Mouse (Mus musculus) embryonic facial prominence, embryonic 13.5 days (tissue): Measurements from ENCODE around the gene Cyp2d26. TPM values are rescaled to one million over a fixed set of nuclear protein-coding genes. Genes with fewer than 3 reads are reported as not detected.

ENCODE experiments used
- ATAC-seq: fragments of 200-750 bp; cut with Nextera tagmentation; 2 replicates; pipeline ENCODE4 v1.8.0; 2017; ENCODE audit warnings: low read depth; ENCODE audit not compliant: insufficient number of reproducible peaks, insufficient read depth, low FRiP score, low TSS enrichment
- H3K27ac ChIP-seq: fragments of 300-500 bp; sonication (generic); 2 replicates; pipeline ENCODE4 v1.5.1; 2015; ENCODE audit warnings: moderate library complexity, mild to moderate bottlenecking, inconsistent platforms
- H3K27me3 ChIP-seq: fragments of 300-500 bp; sonication (generic); 2 replicates; pipeline ENCODE4 v1.6.1; 2015; ENCODE audit warnings: mild to moderate bottlenecking, inconsistent platforms
- H3K36me3 ChIP-seq: fragments of 300-500 bp; sonication (generic); 2 replicates; pipeline ENCODE4 v1.6.1; 2015; ENCODE audit warnings: mild to moderate bottlenecking, inconsistent platforms
- H3K4me1 ChIP-seq: fragments of 300-500 bp; sonication (generic); 2 replicates; pipeline ENCODE4 v1.6.1; 2015; ENCODE audit warnings: inconsistent platforms
- H3K4me2 ChIP-seq: fragments of 300-500 bp; sonication (generic); 2 replicates; pipeline ENCODE4 v1.6.1; 2015; ENCODE audit warnings: moderate library complexity, mild to moderate bottlenecking, inconsistent platforms
- H3K4me3 ChIP-seq: fragments of 300-500 bp; sonication (generic); 2 replicates; pipeline ENCODE4 v1.5.1; 2015; ENCODE audit warnings: mild to moderate bottlenecking, inconsistent platforms
- H3K9ac ChIP-seq: fragments of 300-500 bp; sonication (generic); 2 replicates; pipeline ENCODE4 v1.6.1; 2015; ENCODE audit warnings: mild to moderate bottlenecking, inconsistent platforms
- H3K9me3 ChIP-seq: fragments of 300-500 bp; sonication (generic); 2 replicates; pipeline ENCODE4 v1.6.1; 2016; ENCODE audit warnings: inconsistent platforms
- WGBS: fragments of 180-500 bp; shearing (Covaris S2); methylation state at CpG from one replicate; pipeline ENCODE4 v1.1.7; 2015; ENCODE audit warnings: mixed read lengths; 5-methylcytosine and 5-hydroxymethylcytosine counted together
- microRNA-seq: library from miRNA; unstranded; fragments of <30 nt; microRNA quantifications from one replicate; pipeline ENCODE4, GENCODE M21; 2016
- polyA plus RNA-seq: library from polyadenylated mRNA; unstranded; fragments of >200 nt; fragmentation: Nextera tagmentation; extraction: Ambion mirVana; gene quantifications from 2 replicates; pipeline ENCODE4 v1.2.1, GENCODE M21; 2015

Cyp2d26 gene
- polyA plus RNA-seq, 1 experiment from 2014 or later = not detected

DNA sequence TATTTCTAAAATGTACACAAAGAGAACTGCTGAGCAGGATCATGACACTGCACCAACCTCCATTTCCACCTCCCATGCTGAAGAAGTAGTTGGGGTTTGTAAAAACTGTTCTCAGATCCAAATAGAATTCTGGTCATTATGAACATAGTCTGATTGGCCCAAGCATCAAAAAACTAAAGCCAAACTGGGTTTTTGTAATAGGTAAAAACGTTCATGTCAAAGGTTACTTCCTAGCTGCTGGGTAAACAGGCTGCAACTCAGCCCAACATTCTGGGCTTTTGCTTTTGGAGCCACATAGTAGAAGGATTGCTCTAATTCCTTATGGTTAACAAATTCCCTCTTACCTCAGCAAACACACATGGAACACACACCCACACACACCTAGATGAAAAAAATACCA lies 46.0 kb downstream of the Cyp2d26 start:
- Histone ChIP-seq H3K4me1 (no peaks in the 10 kb centered on the region), H3K27me3 (no peaks in the 10 kb centered on the region), H3K27ac (no peak overlapping the region), H3K9me3 (no peaks in the 10 kb centered on the region; the same call in 1 of the 2 replicates), H3K4me2 (no peak overlapping the region), H3K9ac (no peak overlapping the region), H3K36me3 (no peaks in the 10 kb centered on the region), H3K4me3 (no peak overlapping the region)
- ATAC-seq = no peak
- WGBS = 49% methylated on average over 1 of the region's 1 CpGs

DNA sequence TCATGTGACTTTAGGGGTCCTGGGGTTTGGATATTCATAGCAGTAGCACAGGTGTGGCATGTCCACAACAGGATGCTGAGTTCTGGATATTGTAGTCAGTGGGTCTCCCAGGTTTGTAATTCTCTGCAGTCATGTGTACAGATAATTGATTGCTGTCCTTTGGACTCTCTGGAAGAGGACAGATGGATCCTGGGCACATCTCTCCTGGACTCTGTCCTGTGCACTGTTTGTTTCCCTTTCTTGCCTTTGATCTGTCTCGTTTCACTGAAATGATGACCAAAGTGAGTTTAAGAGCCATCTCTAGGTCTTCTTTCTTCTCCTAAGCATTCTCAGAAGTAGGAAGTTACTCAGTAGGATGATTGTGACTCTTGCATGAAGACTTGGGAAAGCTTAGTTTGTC lies 46.6 kb downstream of the Cyp2d26 start:
- H3K27me3 ChIP-seq = no peaks in the 10 kb centered on the region
- no peaks in the 10 kb centered on the region; the same call in 1 of the 2 replicates for H3K9me3 ChIP-seq
- no peak overlapping the region for H3K27ac ChIP-seq
- whole genome bisulfite sequencing = 46% methylated on average over 1 of the region's 1 CpGs
- no peak for ATAC-seq
- H3K36me3 ChIP-seq = no peaks in the 10 kb centered on the region
- no peak overlapping the region for H3K9ac ChIP-seq
- no peak overlapping the region for H3K4me2 ChIP-seq
- no peaks in the 10 kb centered on the region for H3K4me1 ChIP-seq
- H3K4me3 ChIP-seq = no peak overlapping the region

Small RNA genes lying within 50 kb of the gene (microRNA-seq; reads per million reads assigned to microRNA genes)
- not detected for gene Gm27618

Other genes starting within 250 kb of the Cyp2d26 start
- gene Cyp2d12, start 239.2 kb downstream of the Cyp2d26 start, polyA plus RNA-seq = not detected in 2 replicates
- not detected in 2 replicates for gene Cyp2d34, start 173.3 kb downstream of the Cyp2d26 start, polyA plus RNA-seq
- not detected in 2 replicates for gene Cyp2d40, start 30.1 kb downstream of the Cyp2d26 start, polyA plus RNA-seq
- 15.2 and 15.8 TPM in 2 replicates for gene Tcf20, start 193.6 kb upstream of the Cyp2d26 start, polyA plus RNA-seq
- gene Nfam1, start 239.0 kb upstream of the Cyp2d26 start, polyA plus RNA-seq = 3.6 and 3.7 TPM in 2 replicates